In the genomic region with DNA sequence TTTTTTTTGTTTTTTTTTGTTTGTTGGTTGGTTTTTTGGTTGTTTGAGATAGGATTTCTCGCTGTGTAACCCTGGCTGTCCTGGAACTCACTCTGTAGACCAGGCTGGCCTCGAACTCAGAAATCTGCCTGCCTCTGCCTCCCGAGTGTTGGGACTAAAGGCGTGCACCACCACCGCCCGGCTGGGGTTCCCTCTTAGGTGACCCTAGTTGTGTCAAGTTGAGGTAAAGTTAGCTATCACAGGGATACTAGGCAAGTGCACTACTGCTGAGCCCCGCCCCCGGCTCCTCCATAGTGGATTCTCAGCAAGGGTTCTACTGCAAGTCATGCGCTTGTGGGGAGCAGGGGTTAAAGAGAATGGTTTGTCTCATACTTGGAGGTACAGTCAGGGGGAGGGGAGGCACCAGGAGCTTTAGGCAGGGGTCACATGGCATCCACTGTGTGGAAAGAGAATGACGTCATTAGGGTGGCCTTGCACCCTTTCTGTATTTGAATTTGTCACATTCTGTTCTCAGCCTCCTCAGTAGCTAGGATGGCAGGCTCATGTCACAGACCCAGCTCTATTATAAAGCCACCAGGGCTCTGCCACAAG, we compare ENCODE assay signal across 13 mouse cellular contexts. TPM values are rescaled to one million over a fixed set of nuclear protein-coding genes. Genes with fewer than 3 reads are reported as not detected.
A peak's percentile ranks its signal among the peaks of the same experiment; 100 is the strongest.
DNase-seq lines count a peak whose midpoint lies in the region; ATAC-seq lines count a peak whose summit lies in the region.
"Had no signal": no experiment of that assay in that cellular context is flagged by ENCODE, and none has a peak within 500 bp of the region (broad histone marks: within the 10 kb centered on the region; RNA-seq: fewer than 3 reads in every experiment).

No protein-coding gene starts in this region.

- H3K27me3 ChIP-seq in liver, embryonic 12.5 days (replicated peaks), result no peaks in the 10 kb centered on the region
- no peaks in the 10 kb centered on the region for H3K27me3 ChIP-seq in heart, embryonic 15.5 days
- H3K27me3 ChIP-seq: hindbrain, embryonic 15.5 days had no signal

- whole genome bisulfite sequencing in liver, embryonic 12.5 days (ENCODE audit: insufficient replicate concordance), result 82% methylated on average over 10 of the region's 10 CpGs
- WGBS in heart, embryonic 15.5 days, result 87% methylated on average over 10 of the region's 10 CpGs

- DNase-seq in liver, result no peak
- DNase-seq in thymus, postnatal 25 days, result peak; percentile 23
- no peak for DNase-seq in thymus, postnatal 0 days (ENCODE audit: low spot score)
- peak; percentile 58 for DNase-seq in thymus, postnatal 4 days
- no peak for DNase-seq in urinary bladder, postnatal 14 days (ENCODE audit: low spot score)
- no peak for DNase-seq in spleen, postnatal 36 days (ENCODE audit: low spot score in 2 of 2)
- DNase-seq: cerebellum, adult 18-20 months had no signal

- H3K4me2 ChIP-seq in liver, embryonic 12.5 days, result no peak overlapping the region
- H3K4me2 ChIP-seq in heart, embryonic 15.5 days, result no peak overlapping the region
- H3K4me2 ChIP-seq: hindbrain, embryonic 15.5 days had no signal

- no peak for ATAC-seq in liver, embryonic 12.5 days
- ATAC-seq in heart, embryonic 15.5 days (replicated peaks; ENCODE audit: insufficient number of reproducible peaks, insufficient read depth, low FRiP score, low read depth), result no peak

- H3K4me1 ChIP-seq in liver, embryonic 12.5 days, result peaks cover 59% of the 10 kb centered on the region
- peaks cover 52% of the 10 kb centered on the region for H3K4me1 ChIP-seq in heart, embryonic 15.5 days (replicated peaks)

- no peak overlapping the region for H3K9ac ChIP-seq in liver, embryonic 12.5 days
- no peak overlapping the region for H3K9ac ChIP-seq in heart, embryonic 15.5 days
- H3K9ac ChIP-seq: hindbrain, embryonic 15.5 days; liver, embryonic 14.5 days had no signal

- H3K27ac ChIP-seq in liver, embryonic 12.5 days, result peak overlapping the region; percentile 20; the same call in 1 of the 2 replicates
- H3K27ac ChIP-seq in heart, embryonic 15.5 days, result peak overlapping the region; percentile 78
- H3K27ac ChIP-seq: forebrain, embryonic 10.5 days; hindbrain, embryonic 15.5 days; liver, embryonic 14.5 days had no signal

- peaks cover 3% of the 10 kb centered on the region; the same call in 1 of the 2 replicates for H3K36me3 ChIP-seq in liver, embryonic 12.5 days
- peaks cover 3% of the 10 kb centered on the region; the same call in 1 of the 2 replicates for H3K36me3 ChIP-seq in heart, embryonic 15.5 days
- H3K36me3 ChIP-seq: hindbrain, embryonic 15.5 days had no signal

- no peak overlapping the region for H3K4me3 ChIP-seq in liver, embryonic 12.5 days
- H3K4me3 ChIP-seq in heart, embryonic 15.5 days, result no peak overlapping the region
- H3K4me3 ChIP-seq: forebrain, embryonic 10.5 days; hindbrain, embryonic 15.5 days had no signal

- H3K9me3 ChIP-seq in liver, embryonic 12.5 days (replicated peaks), result no peaks in the 10 kb centered on the region
- H3K9me3 ChIP-seq in heart, embryonic 15.5 days (replicated peaks), result no peaks in the 10 kb centered on the region
- H3K9me3 ChIP-seq: forebrain, embryonic 10.5 days; G1E; hindbrain, embryonic 15.5 days had no signal

RNA-seq across cellular contexts. Expression of gene Slc44a2, which starts 9.3 kb away (rescaled TPM):
- 29.2 and 32.5 TPM in 2 replicates for polyA plus RNA-seq in liver, embryonic 12.5 days (2016; fragmentation: Nextera tagmentation; extraction: Ambion mirVana)
- 161 and 167 TPM in 2 replicates for polyA plus RNA-seq in thymus, postnatal 0 days (2015; fragmentation: Nextera tagmentation; extraction: Ambion mirVana)
- polyA plus RNA-seq in heart, embryonic 15.5 days (2015; fragmentation: Nextera tagmentation; extraction: Ambion mirVana), result 56.8 and 81.4 TPM in 2 replicates

RNA-seq across cellular contexts. Expression of gene Ap1m2, which starts 17.7 kb away (rescaled TPM):
- polyA plus RNA-seq in liver, embryonic 12.5 days (2016; fragmentation: Nextera tagmentation; extraction: Ambion mirVana), result 0.10 and 0.25 TPM in 2 replicates
- 20.2 and 21.0 TPM in 2 replicates for polyA plus RNA-seq in thymus, postnatal 0 days (2015; fragmentation: Nextera tagmentation; extraction: Ambion mirVana)
- polyA plus RNA-seq in heart, embryonic 15.5 days (2015; fragmentation: Nextera tagmentation; extraction: Ambion mirVana), result 1.8 and 6.9 TPM in 2 replicates
- polyA plus RNA-seq: G1E had no signal

RNA-seq across cellular contexts. Expression of gene Ilf3, which starts 37.9 kb away (rescaled TPM):
- polyA plus RNA-seq in liver, embryonic 12.5 days (2016; fragmentation: Nextera tagmentation; extraction: Ambion mirVana), result 84.1 and 85.3 TPM in 2 replicates
- polyA plus RNA-seq in thymus, postnatal 0 days (2015; fragmentation: Nextera tagmentation; extraction: Ambion mirVana), result 138 TPM in 2 replicates
- 88.1 and 118 TPM in 2 replicates for polyA plus RNA-seq in heart, embryonic 15.5 days (2015; fragmentation: Nextera tagmentation; extraction: Ambion mirVana)

RNA-seq across cellular contexts. Expression of gene Cdkn2d, which starts 38.6 kb away (rescaled TPM):
- polyA plus RNA-seq in liver, embryonic 12.5 days (2016; fragmentation: Nextera tagmentation; extraction: Ambion mirVana), result 87.4 and 88.6 TPM in 2 replicates
- polyA plus RNA-seq in thymus, postnatal 0 days (2015; fragmentation: Nextera tagmentation; extraction: Ambion mirVana), result 216 and 234 TPM in 2 replicates
- polyA plus RNA-seq in heart, embryonic 15.5 days (2015; fragmentation: Nextera tagmentation; extraction: Ambion mirVana), result 88.6 and 96.4 TPM in 2 replicates

RNA-seq across cellular contexts. Expression of gene Kri1, which starts 42.0 kb away (rescaled TPM):
- 14.5 and 15.5 TPM in 2 replicates for polyA plus RNA-seq in liver, embryonic 12.5 days (2016; fragmentation: Nextera tagmentation; extraction: Ambion mirVana)
- polyA plus RNA-seq in thymus, postnatal 0 days (2015; fragmentation: Nextera tagmentation; extraction: Ambion mirVana), result 17.9 and 25.1 TPM in 2 replicates
- 10.4 and 12.5 TPM in 2 replicates for polyA plus RNA-seq in heart, embryonic 15.5 days (2015; fragmentation: Nextera tagmentation; extraction: Ambion mirVana)

Comparison
In these comparisons a context has a peak if more than half of its experiments do, and no peak if none do; other contexts are left out.
1. DNase-seq: peak in thymus, postnatal 25 days (single experiment) and thymus, postnatal 4 days (single experiment); none in liver (single experiment), thymus, postnatal 0 days (single experiment), urinary bladder, postnatal 14 days (single experiment) and spleen, postnatal 36 days (0 of 2).